Mouse (Mus musculus): Measurements from ENCODE around the gene Vmn2r27.
A peak's percentile ranks its signal among the peaks of the same experiment; 100 is the strongest.

Vmn2r27 gene

GRCm38 (mm10) chr6:124231756-124232155, at the start of gene Vmn2r27:
Gene Vmn2r27, minus strand, starts transcription at chr6:124231856.
- no peak for ATAC-seq (ENCODE audit: low TSS enrichment)

DNA sequence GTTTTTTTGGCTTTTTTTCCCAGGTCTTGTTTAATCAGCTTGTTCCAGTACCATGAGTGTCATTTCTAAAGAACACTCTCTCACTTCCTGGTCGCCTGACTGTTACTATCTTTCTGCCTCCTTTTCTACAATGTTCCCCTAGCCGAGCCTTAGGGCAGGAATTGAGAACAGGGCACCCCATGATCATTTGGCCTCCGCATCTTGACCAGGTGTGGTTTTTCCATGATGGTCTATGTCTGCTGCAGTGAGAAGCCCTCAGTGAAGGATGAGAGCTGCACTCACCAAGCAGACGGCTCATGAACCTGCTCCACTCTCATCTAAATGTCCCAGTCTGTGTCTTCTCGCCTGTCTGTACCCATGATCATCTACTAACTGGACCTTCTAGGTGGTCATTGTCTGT, 46.6 kb upstream of the Vmn2r27 start:
- ATAC-seq (ENCODE audit: low TSS enrichment), result no peak

- no peak for ATAC-seq (ENCODE audit: low TSS enrichment)
Measured at GRCm38 (mm10) chr6:124277641-124278040, 46.0 kb upstream of the Vmn2r27 start.

DNA sequence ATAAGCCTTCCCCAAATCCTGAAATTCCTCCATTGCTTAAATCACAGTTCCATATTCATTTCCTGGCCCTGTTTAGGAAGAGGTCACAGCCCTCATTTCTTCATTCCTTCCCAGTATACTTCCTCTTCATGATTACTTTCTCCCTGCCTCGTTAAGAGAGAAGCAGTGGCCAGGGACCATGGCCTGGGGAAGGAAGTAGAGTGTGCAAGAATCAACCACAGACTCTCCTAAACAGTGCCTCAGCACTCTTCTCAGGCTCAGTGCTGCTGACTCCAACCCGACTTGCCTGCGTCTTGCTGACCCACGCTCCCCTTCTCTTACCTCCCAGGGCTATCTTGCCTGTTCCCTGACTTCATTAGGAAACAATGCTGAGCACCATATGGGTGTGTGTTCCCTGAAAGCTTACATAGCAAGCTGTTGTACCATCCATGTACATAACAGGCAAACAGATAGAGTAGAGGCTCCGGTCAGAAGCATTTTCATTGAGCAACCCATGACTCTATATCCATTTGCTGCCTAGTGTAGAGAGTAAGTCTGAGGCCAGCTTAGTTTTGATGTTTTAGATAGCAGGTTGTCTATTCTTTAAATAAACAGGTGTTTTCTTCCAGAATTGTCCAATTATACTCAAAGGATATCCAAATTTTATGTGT, 41.7 kb upstream of the Vmn2r27 start:
- no peak for ATAC-seq (ENCODE audit: low TSS enrichment)

DNA sequence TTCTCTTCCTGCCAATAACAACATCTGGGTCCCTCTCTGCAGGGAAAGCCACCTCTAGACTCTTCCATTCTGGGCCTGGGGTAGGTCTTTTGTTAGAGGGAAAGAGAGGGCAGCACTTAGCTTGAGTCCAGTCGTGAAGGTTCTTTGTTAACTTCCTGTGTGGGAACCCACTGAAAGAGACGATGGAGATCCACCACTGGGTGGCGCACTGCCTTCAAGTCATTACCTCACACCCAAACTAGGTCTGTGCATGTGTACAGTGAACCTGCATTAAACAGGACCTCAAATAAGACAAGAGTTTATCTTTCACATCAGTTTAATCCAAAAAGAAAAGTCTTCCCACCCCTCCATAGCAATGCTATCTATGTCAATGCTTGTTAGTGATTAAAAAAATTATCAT, 31.0 kb upstream of the Vmn2r27 start:
- ATAC-seq (ENCODE audit: low TSS enrichment), result peak; percentile 96

- ATAC-seq (ENCODE audit: low TSS enrichment), result peak; percentile 85
Measured at GRCm38 (mm10) chr6:124260198-124260931, 28.7 kb upstream of the Vmn2r27 start.

DNA sequence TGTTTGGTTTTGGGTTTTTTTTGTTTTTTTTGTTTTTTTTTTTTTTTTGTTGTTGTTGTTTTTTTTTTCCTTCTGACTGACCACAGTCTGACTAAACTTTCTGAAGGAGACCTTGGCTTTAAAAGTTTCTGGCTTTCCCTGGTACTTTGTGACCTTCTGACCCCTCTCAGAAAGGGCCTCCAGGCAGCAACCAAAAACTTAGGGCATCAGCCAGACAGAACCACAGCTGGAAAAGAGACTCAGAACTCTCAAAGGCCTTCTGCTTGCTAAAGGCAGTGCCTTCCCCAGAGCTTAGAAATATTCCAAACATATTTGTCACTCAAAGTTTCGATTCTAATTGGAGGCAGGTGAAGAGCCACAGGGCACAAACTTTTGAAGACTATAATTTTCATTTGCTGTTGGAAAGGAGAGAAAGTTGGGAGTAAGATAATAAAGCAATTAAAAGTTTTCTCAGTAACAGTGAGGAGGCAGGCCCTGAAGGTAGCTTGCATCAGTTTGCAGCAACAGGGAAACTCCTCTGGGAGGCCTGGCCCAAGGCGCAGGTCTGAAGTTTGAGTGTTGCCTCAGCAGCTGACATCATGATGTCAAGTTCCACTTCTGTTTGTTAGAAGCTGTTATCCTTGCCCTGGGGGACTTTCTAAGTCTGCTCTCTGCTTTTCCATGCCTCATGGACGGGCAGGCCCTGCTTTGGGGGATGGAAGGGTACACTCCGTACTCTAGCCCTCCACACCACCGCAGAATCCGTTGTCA, 24.2 kb upstream of the Vmn2r27 start:
- no peak for ATAC-seq (ENCODE audit: low TSS enrichment)

DNA sequence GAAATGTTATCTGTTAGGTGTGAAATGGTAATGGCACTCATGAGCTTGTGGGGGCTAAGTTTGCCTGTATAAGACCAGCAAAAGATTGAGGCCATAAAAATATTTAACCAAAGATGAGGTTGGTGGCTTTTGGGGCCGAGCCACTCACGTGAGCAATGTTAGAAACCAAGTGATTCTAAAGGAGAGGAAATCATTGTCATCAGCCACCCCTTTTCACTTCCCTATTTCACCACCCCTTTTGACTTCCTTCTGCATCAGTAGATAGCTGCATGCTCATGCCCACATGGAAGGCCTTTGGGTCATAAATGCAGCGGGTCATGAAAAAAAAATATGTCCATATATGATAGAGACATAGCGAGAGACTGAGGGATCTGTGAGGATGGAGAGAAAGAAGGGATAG, 29.5 kb downstream of the Vmn2r27 start:
- no peak for ATAC-seq (ENCODE audit: low TSS enrichment)

DNA sequence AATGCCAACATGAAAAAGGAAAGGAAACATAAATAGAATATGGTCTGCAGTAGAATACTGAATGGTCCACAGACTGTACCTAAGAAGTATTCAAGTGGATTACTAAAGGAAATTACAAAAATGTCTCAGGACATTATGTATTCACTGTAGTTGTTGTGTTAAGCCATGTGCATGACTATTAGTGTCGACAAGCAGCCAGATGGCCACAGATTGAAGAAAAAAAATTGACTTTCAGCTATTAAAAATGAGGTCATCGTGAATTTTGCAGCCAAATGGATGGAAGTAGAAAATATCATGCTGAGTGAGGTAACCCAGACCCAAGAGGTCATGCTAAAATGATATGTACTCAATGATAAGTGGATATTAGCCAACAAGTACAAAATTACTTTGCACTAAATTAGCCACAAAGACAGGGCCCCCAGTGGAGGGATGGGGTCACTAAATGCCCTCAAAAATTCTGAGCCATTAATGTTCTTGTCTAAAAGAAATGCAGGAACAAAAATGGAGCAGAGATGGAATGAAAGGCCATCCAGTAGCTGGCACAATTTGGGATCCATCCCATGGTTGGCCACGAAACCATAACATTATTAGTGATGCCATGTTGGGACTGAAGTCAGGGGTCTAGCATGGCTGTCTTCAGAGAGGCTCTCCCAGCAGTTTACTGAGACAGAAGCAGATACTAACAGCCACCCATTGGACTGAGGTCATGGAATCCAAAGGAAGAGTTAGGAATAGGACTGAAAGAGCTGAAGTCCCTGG, 63.0 kb downstream of the Vmn2r27 start:
- ATAC-seq (ENCODE audit: low TSS enrichment), result no peak

DNA sequence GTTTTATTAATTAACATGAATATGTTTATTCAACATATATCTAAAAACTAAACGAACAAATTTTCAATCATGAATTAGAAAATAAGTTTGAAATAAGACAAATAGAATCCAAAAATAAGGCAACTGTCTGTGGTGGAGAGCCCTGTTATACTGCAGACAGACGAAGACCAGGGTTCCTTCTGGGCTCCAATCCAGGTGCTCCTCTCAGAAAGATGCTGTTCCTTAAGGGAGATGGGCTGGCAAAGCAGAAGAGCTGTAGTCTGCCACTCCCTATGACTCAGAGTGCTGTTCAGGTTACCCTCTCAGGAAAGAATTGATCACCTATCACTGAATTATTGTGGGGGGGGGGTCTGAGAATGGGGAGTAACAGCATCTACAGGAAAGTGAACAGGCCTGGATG, 65.1 kb downstream of the Vmn2r27 start:
- no peak for ATAC-seq (ENCODE audit: low TSS enrichment)

GRCm38 (mm10) chr6:124149808-124150207, 81.8 kb downstream of the Vmn2r27 start:
- ATAC-seq (ENCODE audit: low TSS enrichment), result no peak
